Mouse (Mus musculus): Measurements from ENCODE around the gene Bbx. TPM values are rescaled to one million over a fixed set of nuclear protein-coding genes. Genes with fewer than 3 reads are reported as not detected.

Gene Bbx
- total and polyA plus RNA-seq, 3 experiments: 3.6 to 14.7 (median 13.4) TPM

GRCm38 (mm10) chr16:50428871-50429691, 3.1 kb downstream of the Bbx start:
- Histone ChIP-seq H3K27ac (no peak overlapping the region; the same call in 1 of the 2 replicates), H3K36me3 (ENCODE audit: control insufficient read depth, insufficient read depth, low read length) (no peaks in the 10 kb centered on the region), H3K9ac (ENCODE audit: low read depth, low read length) (peak overlapping the region; percentile 75), H3K4me1 (ENCODE audit: control insufficient read depth, insufficient read depth, low read length) (peaks cover 2% of the 10 kb centered on the region; the same call in 1 of the 2 replicates), H3K79me2 (replicated peaks; ENCODE audit: control insufficient read depth, insufficient read depth, low read length) (no peaks in the 10 kb centered on the region), H3K4me3 (peak overlapping the region; percentile 95), H3K27me3 (ENCODE audit: control insufficient read depth, insufficient read depth, low read length) (no peaks in the 10 kb centered on the region)
- no peak for TF ChIP-seq POLR2A (IDR thresholded peaks at IDR 0.05; ENCODE audit: insufficient read depth, low read depth, low read length)
- no peak for TF ChIP-seq CTCF (IDR thresholded peaks at IDR 0.05)
- no peak for TF ChIP-seq EP300 (IDR thresholded peaks at IDR 0.05; ENCODE audit: insufficient read depth, low read depth, low read length)
- DNase-seq: peak; percentile 13 to 25
- WGBS: 26% methylated on average over 23 of the region's 23 CpGs
- intact Hi-C loops (cut with DNase I): no loop called here

- intact Hi-C loops (cut with DNase I): no loop called here
- TF ChIP-seq POLR2A (IDR thresholded peaks at IDR 0.05; ENCODE audit: insufficient read depth, low read depth, low read length) (no peak), CTCF (IDR thresholded peaks at IDR 0.05) (peak; percentile 14), EP300 (IDR thresholded peaks at IDR 0.05; ENCODE audit: insufficient read depth, low read depth, low read length) (no peak)
- no peak overlapping the region for H3K27ac ChIP-seq
- H3K79me2 ChIP-seq (replicated peaks; ENCODE audit: control insufficient read depth, insufficient read depth, low read length): no peaks in the 10 kb centered on the region
- H3K9ac ChIP-seq (ENCODE audit: low read depth, low read length): no peak overlapping the region
- 17% methylated on average over 1 of the region's 1 CpGs for WGBS
- no peaks in the 10 kb centered on the region for H3K4me1 ChIP-seq (ENCODE audit: control insufficient read depth, insufficient read depth, low read length)
- H3K4me3 ChIP-seq: no peak overlapping the region
- H3K27me3 ChIP-seq (ENCODE audit: control insufficient read depth, insufficient read depth, low read length): no peaks in the 10 kb centered on the region
- DNase-seq: no peak
- H3K36me3 ChIP-seq (ENCODE audit: control insufficient read depth, insufficient read depth, low read length): no peaks in the 10 kb centered on the region
Measured at GRCm38 (mm10) chr16:50420130-50420529, 12.1 kb downstream of the Bbx start.

- Histone ChIP-seq H3K27ac (no peak overlapping the region), H3K4me1 (ENCODE audit: control insufficient read depth, insufficient read depth, low read length) (no peaks in the 10 kb centered on the region), H3K9ac (ENCODE audit: low read depth, low read length) (no peak overlapping the region), H3K4me3 (no peak overlapping the region), H3K27me3 (ENCODE audit: control insufficient read depth, insufficient read depth, low read length) (no peaks in the 10 kb centered on the region), H3K36me3 (ENCODE audit: control insufficient read depth, insufficient read depth, low read length) (no peaks in the 10 kb centered on the region), H3K79me2 (replicated peaks; ENCODE audit: control insufficient read depth, insufficient read depth, low read length) (no peaks in the 10 kb centered on the region)
- DNase-seq: no peak
- TF ChIP-seq POLR2A (IDR thresholded peaks at IDR 0.05; ENCODE audit: insufficient read depth, low read depth, low read length) (no peak), CTCF (IDR thresholded peaks at IDR 0.05) (no peak), EP300 (IDR thresholded peaks at IDR 0.05; ENCODE audit: insufficient read depth, low read depth, low read length) (no peak)
- 81% methylated on average over 8 of the region's 8 CpGs for WGBS
- intact Hi-C loops (cut with DNase I): loop anchor here (10.0 kb wide), 1 partner anchor 161 kb away; no protein-coding TSS in a partner anchor
Measured at GRCm38 (mm10) chr16:50415406-50415805, 16.8 kb downstream of the Bbx start.

GRCm38 (mm10) chr16:50402851-50403250, 29.3 kb downstream of the Bbx start:
- Histone ChIP-seq H3K4me1 (ENCODE audit: control insufficient read depth, insufficient read depth, low read length) (no peaks in the 10 kb centered on the region), H3K27ac (no peak overlapping the region), H3K4me3 (no peak overlapping the region), H3K36me3 (ENCODE audit: control insufficient read depth, insufficient read depth, low read length) (no peaks in the 10 kb centered on the region), H3K9ac (ENCODE audit: low read depth, low read length) (no peak overlapping the region), H3K79me2 (replicated peaks; ENCODE audit: control insufficient read depth, insufficient read depth, low read length) (no peaks in the 10 kb centered on the region), H3K27me3 (ENCODE audit: control insufficient read depth, insufficient read depth, low read length) (no peaks in the 10 kb centered on the region)
- intact Hi-C loops (cut with DNase I): no loop called here
- DNase-seq: no peak
- WGBS: 18% methylated on average over 5 of the region's 5 CpGs
- TF ChIP-seq CTCF (IDR thresholded peaks at IDR 0.05) (no peak), EP300 (IDR thresholded peaks at IDR 0.05; ENCODE audit: insufficient read depth, low read depth, low read length) (no peak), POLR2A (IDR thresholded peaks at IDR 0.05; ENCODE audit: insufficient read depth, low read depth, low read length) (no peak)

- H3K27me3 ChIP-seq (ENCODE audit: control insufficient read depth, insufficient read depth, low read length): no peaks in the 10 kb centered on the region
- WGBS: 78% methylated on average over 6 of the region's 6 CpGs
- H3K4me1 ChIP-seq (ENCODE audit: control insufficient read depth, insufficient read depth, low read length): no peaks in the 10 kb centered on the region; the same call in 1 of the 2 replicates
- no peaks in the 10 kb centered on the region for H3K36me3 ChIP-seq (ENCODE audit: control insufficient read depth, insufficient read depth, low read length)
- TF ChIP-seq CTCF (IDR thresholded peaks at IDR 0.05) (no peak), POLR2A (IDR thresholded peaks at IDR 0.05; ENCODE audit: insufficient read depth, low read depth, low read length) (no peak), EP300 (IDR thresholded peaks at IDR 0.05; ENCODE audit: insufficient read depth, low read depth, low read length) (no peak)
- no peaks in the 10 kb centered on the region for H3K79me2 ChIP-seq (replicated peaks; ENCODE audit: control insufficient read depth, insufficient read depth, low read length)
- no peak overlapping the region for H3K4me3 ChIP-seq
- intact Hi-C loops (cut with DNase I): no loop called here
- H3K27ac ChIP-seq: no peak overlapping the region
- no peak for DNase-seq
- H3K9ac ChIP-seq (ENCODE audit: low read depth, low read length): no peak overlapping the region
Measured at GRCm38 (mm10) chr16:50399775-50400174, 32.4 kb downstream of the Bbx start.

- WGBS: 94% methylated on average over 4 of the region's 4 CpGs
- DNase-seq: no peak
- intact Hi-C loops (cut with DNase I): no loop called here
Measured at GRCm38 (mm10) chr16:50398564-50398963, 33.6 kb downstream of the Bbx start.

More at GRCm38 (mm10) chr16:50398564-50398963, 33.6 kb downstream of the Bbx start:
- H3K4me3 ChIP-seq: no peak overlapping the region
- peak; percentile 42 for TF ChIP-seq CTCF (IDR thresholded peaks at IDR 0.05)
- TF ChIP-seq POLR2A (IDR thresholded peaks at IDR 0.05; ENCODE audit: insufficient read depth, low read depth, low read length): no peak
- TF ChIP-seq EP300 (IDR thresholded peaks at IDR 0.05; ENCODE audit: insufficient read depth, low read depth, low read length): no peak
- H3K27me3 ChIP-seq (ENCODE audit: control insufficient read depth, insufficient read depth, low read length): no peaks in the 10 kb centered on the region
- H3K4me1 ChIP-seq (ENCODE audit: control insufficient read depth, insufficient read depth, low read length): no peaks in the 10 kb centered on the region; the same call in 1 of the 2 replicates
- no peak overlapping the region for H3K9ac ChIP-seq (ENCODE audit: low read depth, low read length)
- no peaks in the 10 kb centered on the region for H3K36me3 ChIP-seq (ENCODE audit: control insufficient read depth, insufficient read depth, low read length)
- no peaks in the 10 kb centered on the region for H3K79me2 ChIP-seq (replicated peaks; ENCODE audit: control insufficient read depth, insufficient read depth, low read length)
- H3K27ac ChIP-seq: no peak overlapping the region
